Mouse (Mus musculus) heart, embryonic 11.5 days (tissue): ENCODE results near the gene Cd83. TPM values are rescaled to one million over a fixed set of nuclear protein-coding genes. Genes with fewer than 3 reads are reported as not detected.

ENCODE experiments used
- ATAC-seq: fragments of 200-750 bp; cut with Nextera tagmentation; replicated peaks from 2 replicates; pipeline ENCODE4 v1.8.0; 2017; ENCODE audit warnings: moderate library complexity; ENCODE audit not compliant: insufficient number of reproducible peaks, low FRiP score, low TSS enrichment
- H3K27ac ChIP-seq: fragments of 300-500 bp; sonication (generic); 2 replicates; pipeline ENCODE4 v1.5.1; 2014; ENCODE audit warnings: mild to moderate bottlenecking, low read depth, low read length
- H3K27me3 ChIP-seq: fragments of 300-500 bp; sonication (generic); 2 replicates; pipeline ENCODE4 v1.6.1; 2014; ENCODE audit warnings: mild to moderate bottlenecking, low read length, mixed read lengths; ENCODE audit not compliant: control insufficient read depth, insufficient read depth
- H3K36me3 ChIP-seq: fragments of 300-500 bp; sonication (generic); 2 replicates; pipeline ENCODE4 v1.6.1; 2014; ENCODE audit warnings: mild to moderate bottlenecking, low read length, moderate library complexity, mixed read lengths; ENCODE audit not compliant: control insufficient read depth, insufficient read depth
- H3K4me1 ChIP-seq: fragments of 300-500 bp; sonication (generic); 2 replicates; pipeline ENCODE4 v1.6.1; 2014; ENCODE audit warnings: low read length; ENCODE audit not compliant: control insufficient read depth, insufficient read depth
- H3K4me2 ChIP-seq: fragments of 300-500 bp; sonication (generic); 2 replicates; pipeline ENCODE4 v1.6.1; 2014; ENCODE audit warnings: mild to moderate bottlenecking, moderate library complexity
- H3K4me3 ChIP-seq: fragments of 300-500 bp; sonication (generic); 2 replicates; pipeline ENCODE4 v1.5.1; 2014; ENCODE audit warnings: low read depth, low read length
- H3K9ac ChIP-seq: fragments of 300-500 bp; sonication (generic); 2 replicates; pipeline ENCODE4 v1.6.1; 2014; ENCODE audit warnings: mild to moderate bottlenecking, low read depth, low read length, moderate library complexity
- H3K9me3 ChIP-seq: fragments of 300-500 bp; sonication (generic); replicated peaks from 2 replicates; pipeline ENCODE4 v1.6.1; 2016; ENCODE audit warnings: low read length; ENCODE audit not compliant: control insufficient read depth
- WGBS: fragments of 180-500 bp; shearing (Covaris S2); extraction: QIAGEN DNeasy Blood & Tissue Kit; methylation state at CpG from one replicate; pipeline ENCODE4 v1.1.7; 2014; ENCODE audit not compliant: insufficient replicate concordance; 5-methylcytosine and 5-hydroxymethylcytosine counted together
- polyA plus RNA-seq: library from polyadenylated mRNA; unstranded; fragments of >200 nt; fragmentation: Nextera tagmentation; extraction: Ambion mirVana; gene quantifications from 2 replicates; pipeline ENCODE4 v1.2.1, GENCODE M21; 2014

Gene Cd83
- polyA plus RNA-seq, result 2.2 and 2.4 TPM in 2 replicates

DNA sequence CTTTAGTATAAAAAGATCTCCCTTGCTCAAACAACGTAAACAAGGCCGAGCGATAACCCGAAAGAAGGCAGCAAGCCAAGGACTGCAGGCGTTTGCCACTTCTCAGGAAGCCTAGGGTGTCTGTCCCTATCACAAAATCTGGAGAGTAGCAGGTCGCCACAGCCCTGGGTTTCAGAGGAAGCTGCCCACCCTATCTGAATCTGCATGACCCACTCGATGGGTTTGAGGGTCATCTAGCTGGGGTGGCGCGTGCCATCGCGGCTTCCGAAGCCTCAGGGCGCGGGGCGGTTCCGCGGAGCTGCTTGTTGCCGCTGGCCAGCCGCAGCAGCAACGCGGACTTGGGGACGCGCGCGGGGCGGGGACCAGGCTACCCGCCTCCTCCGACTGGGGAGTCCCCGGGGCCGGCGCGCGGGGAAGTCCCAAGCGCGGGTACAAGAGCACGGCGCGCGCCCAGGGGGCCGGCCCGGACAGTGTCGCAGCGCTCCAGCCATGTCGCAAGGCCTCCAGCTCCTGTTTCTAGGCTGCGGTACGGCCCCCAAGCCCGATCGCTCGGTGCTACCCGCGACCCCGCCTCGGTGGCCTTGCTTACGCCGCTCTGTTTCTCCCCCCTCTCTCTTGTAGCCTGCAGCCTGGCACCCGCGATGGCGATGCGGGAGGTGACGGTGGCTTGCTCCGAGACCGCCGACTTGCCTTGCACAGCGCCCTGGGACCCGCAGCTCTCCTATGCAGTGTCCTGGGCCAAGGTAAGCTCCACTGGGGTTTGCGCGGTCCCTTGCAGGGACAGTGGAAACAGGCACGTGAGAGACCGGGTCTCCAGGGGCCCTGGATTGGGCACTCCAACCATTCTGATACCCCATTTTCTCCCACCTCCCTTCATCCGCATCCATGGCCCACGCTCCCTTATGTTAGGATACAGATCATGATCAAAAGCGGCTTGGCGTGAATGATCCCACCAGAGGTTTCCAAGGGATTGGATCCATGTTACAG lies at the start of gene Cd83:
Cd83 (plus strand) TSS at position 51 of the 987 bp plus-strand sequence.
- WGBS, result 3% methylated on average over 66 of the region's 73 CpGs
- ATAC-seq, result no peak; the same call in 1 of the 2 replicates

DNA sequence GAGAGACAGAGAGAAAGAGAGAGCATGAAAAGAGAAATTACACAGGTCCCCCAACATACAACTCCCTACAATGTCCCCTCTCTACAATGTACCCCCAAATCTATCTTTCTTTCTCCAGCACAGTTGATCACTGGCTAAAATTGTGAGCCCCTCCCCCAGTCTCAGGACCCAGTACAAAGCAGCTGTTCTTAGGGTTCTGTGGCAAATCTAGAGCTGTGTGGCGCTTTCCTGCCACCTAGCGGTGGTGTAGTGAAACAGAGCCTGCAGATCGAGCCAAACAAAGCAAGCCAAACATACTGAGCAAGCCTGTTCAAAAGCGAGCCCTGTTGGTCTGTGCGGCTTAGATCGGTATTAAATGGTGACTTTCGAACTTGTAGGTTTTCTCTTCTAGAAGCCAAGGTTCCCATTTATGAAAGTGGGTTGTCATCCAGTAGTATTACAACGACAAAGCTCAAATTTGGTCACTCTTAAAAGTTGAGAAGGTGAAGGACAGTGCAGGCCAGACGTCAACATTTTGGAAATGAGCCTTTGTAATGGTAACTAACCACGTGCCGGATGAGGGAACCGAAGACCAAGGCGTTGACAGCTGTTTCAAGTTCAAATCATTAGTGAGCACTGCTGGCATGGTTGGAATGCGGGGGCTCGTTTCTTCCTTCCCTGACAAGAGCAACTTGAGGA lies 44.8 kb upstream of the Cd83 start:
- Histone ChIP-seq H3K36me3 (no peaks in the 10 kb centered on the region), H3K9ac (no peak overlapping the region), H3K4me1 (no peaks in the 10 kb centered on the region), H3K27ac (no peak overlapping the region), H3K27me3 (no peaks in the 10 kb centered on the region), H3K4me3 (no peak overlapping the region), H3K4me2 (no peak overlapping the region), H3K9me3 (no peaks in the 10 kb centered on the region)
- 20% methylated on average over 15 of the region's 15 CpGs for WGBS
- ATAC-seq, result no peak

More for the DNA sequence above, at the start of gene Cd83:
- H3K9ac ChIP-seq, result peak within 1 kb of the TSS; percentile 63
- 0 out of 2 replicates have a peak, but pooled peaks cover 4% of the 10 kb centered on the region for H3K4me1 ChIP-seq
- H3K27ac ChIP-seq, result no peak within 1 kb of the TSS
- H3K4me3 ChIP-seq, result peak within 1 kb of the TSS; percentile 53
- H3K9me3 ChIP-seq, result no peaks in the 10 kb centered on the region
- H3K27me3 ChIP-seq, result peaks cover 14% of the 10 kb centered on the region
- H3K4me2 ChIP-seq, result peak within 1 kb of the TSS; percentile 96
- H3K36me3 ChIP-seq, result no peaks in the 10 kb centered on the region

DNA sequence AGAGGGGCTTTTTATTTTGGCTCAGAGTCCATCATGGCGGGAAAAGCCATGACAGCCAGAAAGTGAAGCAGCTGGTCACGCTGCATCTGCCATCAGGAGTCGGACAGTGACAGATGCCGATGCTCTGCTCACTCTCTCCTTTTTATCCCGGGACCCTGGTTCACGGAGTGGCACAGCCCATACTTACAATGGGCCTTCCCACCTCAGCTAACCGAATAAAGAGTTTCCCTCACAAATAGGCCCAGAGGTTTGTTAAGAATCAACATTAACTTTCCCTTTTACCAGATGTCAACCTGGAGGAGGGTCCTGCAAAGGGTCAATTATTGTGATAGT lies 44.3 kb upstream of the Cd83 start:
- Histone ChIP-seq H3K4me3 (no peak overlapping the region), H3K9ac (no peak overlapping the region), H3K27ac (no peak overlapping the region), H3K4me1 (no peaks in the 10 kb centered on the region), H3K4me2 (no peak overlapping the region), H3K27me3 (no peaks in the 10 kb centered on the region), H3K9me3 (no peaks in the 10 kb centered on the region), H3K36me3 (no peaks in the 10 kb centered on the region)
- no peak for ATAC-seq
- WGBS, result 64% methylated on average over 7 of the region's 7 CpGs

DNA sequence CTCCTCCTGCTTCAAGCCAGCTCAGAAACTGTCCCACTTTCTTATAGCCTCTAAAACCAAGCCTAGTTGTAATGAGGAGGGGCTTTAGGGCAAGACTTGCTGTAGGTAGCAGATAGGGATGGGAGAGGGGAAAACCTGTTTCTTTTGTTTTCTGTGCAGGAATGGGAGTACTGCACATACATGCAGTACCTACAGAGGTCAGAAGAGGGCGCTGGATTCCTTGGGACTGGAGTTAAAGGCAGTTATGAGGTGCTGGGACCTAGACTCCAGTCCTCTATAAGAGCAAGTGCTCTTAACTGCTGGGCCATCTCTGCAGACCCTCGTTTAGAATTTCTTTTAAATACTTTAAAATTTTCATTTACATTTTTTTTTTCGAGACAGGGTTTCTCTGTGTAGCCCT lies 41.9 kb upstream of the Cd83 start:
- H3K9ac ChIP-seq, result no peak overlapping the region
- H3K4me3 ChIP-seq, result no peak overlapping the region
- no peaks in the 10 kb centered on the region for H3K27me3 ChIP-seq
- ATAC-seq, result no peak
- 65% methylated on average over 3 of the region's 3 CpGs for WGBS
- no peaks in the 10 kb centered on the region for H3K36me3 ChIP-seq
- H3K4me1 ChIP-seq, result no peaks in the 10 kb centered on the region
- H3K27ac ChIP-seq, result no peak overlapping the region
- H3K9me3 ChIP-seq, result no peaks in the 10 kb centered on the region
- H3K4me2 ChIP-seq, result no peak overlapping the region

DNA sequence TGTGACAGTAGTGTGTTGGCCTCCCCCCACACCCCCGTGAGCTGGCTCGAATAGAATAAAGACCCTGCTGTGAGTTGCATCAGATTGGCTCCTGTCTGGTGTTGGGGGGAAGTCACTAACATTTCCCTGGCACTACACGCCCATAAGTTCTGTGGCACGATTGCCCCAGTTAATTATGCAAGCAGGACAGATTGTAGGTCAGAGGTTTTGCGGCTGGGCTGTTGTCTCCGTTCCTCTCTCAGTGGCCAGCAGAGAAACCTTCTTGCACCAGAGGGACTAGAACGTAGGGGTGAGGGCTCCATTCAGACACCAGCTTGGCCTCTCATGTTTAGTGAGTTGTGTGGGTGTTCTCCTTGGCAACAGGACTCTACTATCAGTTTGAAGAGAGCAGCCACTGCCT lies 40.3 kb upstream of the Cd83 start:
- Histone ChIP-seq H3K4me3 (no peak overlapping the region), H3K27me3 (no peaks in the 10 kb centered on the region), H3K4me2 (no peak overlapping the region), H3K36me3 (no peaks in the 10 kb centered on the region), H3K9ac (no peak overlapping the region), H3K27ac (no peak overlapping the region), H3K4me1 (no peaks in the 10 kb centered on the region), H3K9me3 (no peaks in the 10 kb centered on the region)
- no peak for ATAC-seq
- 71% methylated on average over 7 of the region's 7 CpGs for WGBS

DNA sequence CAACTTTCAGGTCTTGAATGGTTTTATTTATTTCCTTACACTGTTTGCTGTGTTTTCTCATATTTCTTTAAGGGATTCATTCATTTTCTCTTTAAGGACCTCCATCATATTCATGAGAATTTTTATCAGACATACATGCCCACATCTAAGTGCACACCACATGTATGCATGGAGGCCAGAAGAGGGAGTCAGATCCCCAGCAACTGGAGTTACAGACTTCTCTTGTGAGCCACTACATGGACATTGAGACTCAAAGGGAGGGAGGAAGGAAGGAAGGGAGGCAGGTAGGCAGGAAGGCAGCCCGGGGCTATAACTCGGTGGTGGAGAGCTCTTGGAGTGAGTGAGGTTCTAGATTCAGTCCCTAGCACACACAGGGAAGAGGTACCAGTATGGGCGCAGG lies 34.3 kb upstream of the Cd83 start:
- ATAC-seq, result no peak
- Histone ChIP-seq H3K27me3 (no peaks in the 10 kb centered on the region), H3K27ac (no peak overlapping the region), H3K4me3 (no peak overlapping the region), H3K4me1 (peaks cover 4% of the 10 kb centered on the region), H3K36me3 (no peaks in the 10 kb centered on the region), H3K4me2 (no peak overlapping the region), H3K9ac (no peak overlapping the region), H3K9me3 (no peaks in the 10 kb centered on the region)
- WGBS, result 66% methylated on average over 3 of the region's 3 CpGs

DNA sequence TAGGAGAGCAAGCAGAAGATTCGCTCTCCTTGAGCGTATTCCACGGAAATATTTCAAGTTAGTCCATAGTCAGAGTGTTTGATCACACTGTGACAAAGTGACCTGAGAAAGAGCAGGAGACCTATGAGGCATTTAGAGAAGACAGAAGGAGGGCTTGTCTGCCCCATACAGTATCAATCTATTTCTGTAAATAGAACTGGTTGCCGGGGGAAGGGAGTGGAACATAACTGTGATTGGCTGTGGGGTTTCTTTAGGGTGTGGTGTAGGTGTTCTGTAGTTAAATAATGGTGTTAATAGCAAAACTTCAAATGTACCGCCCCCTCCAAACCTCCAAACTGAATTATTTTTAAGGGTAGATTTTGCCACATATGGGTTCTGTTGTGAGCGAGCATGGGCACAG lies 33.6 kb upstream of the Cd83 start:
- Histone ChIP-seq H3K9me3 (no peaks in the 10 kb centered on the region), H3K4me3 (no peak overlapping the region), H3K4me1 (peaks cover 4% of the 10 kb centered on the region), H3K27ac (no peak overlapping the region), H3K4me2 (no peak overlapping the region), H3K9ac (no peak overlapping the region), H3K27me3 (no peaks in the 10 kb centered on the region), H3K36me3 (no peaks in the 10 kb centered on the region)
- WGBS, result 78% methylated on average over 6 of the region's 6 CpGs
- no peak for ATAC-seq

DNA sequence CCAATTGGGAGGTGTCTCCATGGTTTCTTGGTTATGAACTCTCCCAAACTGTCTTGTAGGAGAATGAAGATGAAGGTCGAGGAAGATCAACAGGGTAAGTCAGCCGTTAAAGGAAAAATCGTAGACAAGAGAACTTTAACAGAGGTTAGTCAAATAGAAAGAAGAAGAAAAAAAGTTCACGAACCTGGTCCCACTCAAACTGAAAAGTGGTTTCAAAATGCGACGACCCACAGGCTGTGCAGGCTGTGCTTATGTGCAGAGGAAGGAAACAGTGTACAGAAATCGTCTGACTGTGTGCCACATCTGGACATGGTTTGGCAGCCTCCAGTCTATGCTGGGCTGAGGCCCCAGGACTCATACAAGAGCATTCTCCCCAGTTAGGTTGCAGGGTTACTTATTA lies 32.2 kb upstream of the Cd83 start:
- no peak overlapping the region for H3K27ac ChIP-seq
- no peaks in the 10 kb centered on the region for H3K9me3 ChIP-seq
- no peak overlapping the region for H3K4me3 ChIP-seq
- H3K4me2 ChIP-seq, result no peak overlapping the region
- peaks cover 4% of the 10 kb centered on the region for H3K4me1 ChIP-seq
- no peak for ATAC-seq
- WGBS, result 80% methylated on average over 7 of the region's 7 CpGs
- H3K36me3 ChIP-seq, result no peaks in the 10 kb centered on the region
- H3K9ac ChIP-seq, result no peak overlapping the region
- H3K27me3 ChIP-seq, result no peaks in the 10 kb centered on the region
